Mouse (Mus musculus) layer of hippocampus, adult 11-12 months (tissue): ENCODE measurements around the gene Aco1.

Experiments
- DNase-seq: peaks from one replicate; pipeline ENCODE4 v3.0.0; 2022; ENCODE audit warnings: low spot score

Aco1 gene

DNA sequence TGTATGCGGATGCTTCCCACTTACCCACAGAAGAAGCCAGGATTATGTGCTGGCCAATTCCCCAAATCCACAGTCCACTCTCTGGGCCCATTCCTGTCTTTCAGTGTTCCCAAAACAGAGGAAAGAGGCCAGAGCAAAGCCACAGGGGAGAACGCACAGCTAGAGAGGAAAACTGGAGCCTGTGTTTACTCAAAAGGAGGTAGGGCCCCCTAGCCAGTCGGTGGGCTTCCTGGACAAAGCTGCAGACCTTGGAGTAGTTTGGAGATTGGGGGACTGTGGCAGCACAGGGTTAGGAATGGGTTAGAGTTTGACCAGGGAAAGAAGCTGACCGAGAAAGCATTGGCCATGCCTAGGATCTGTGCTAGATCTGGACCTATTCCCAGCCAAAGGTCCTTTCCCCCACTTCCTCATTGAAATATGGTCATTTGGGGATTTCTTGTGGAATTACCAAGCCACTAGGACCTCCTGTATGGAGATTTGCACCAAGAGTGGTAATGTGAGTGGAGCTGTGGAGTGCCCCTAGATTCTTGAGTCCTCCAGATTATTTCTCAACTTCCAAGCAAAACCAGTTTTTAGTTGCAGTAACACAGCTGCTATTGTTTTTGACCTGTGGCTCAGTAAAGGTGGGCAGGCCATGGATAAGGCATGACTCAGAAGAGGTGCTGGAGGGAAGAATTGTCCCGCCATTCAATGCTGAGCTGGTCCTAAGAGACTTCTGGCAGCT, 14.8 kb downstream of the Aco1 start:
- no peak for DNase-seq

DNA sequence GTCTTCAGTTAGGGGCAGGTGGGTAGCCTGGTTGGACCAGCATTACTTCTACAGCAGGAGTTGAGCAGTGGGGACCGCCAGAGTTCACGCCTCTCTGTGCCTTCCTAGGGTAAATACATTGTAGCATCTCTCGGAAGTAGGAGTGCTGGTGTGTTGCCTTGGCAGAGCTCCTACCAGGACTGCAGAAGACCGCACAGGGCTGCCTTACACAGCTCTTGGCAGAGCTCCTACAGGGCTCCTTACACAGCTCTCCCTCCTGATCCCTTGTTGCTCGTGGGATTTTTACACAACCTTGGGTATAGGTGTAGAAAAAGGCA, 15.3 kb downstream of the Aco1 start:
- no peak for DNase-seq

- no peak for DNase-seq
Observed at GRCm38 (mm10) chr4:40160591-40161434, 17.9 kb downstream of the Aco1 start.

DNA sequence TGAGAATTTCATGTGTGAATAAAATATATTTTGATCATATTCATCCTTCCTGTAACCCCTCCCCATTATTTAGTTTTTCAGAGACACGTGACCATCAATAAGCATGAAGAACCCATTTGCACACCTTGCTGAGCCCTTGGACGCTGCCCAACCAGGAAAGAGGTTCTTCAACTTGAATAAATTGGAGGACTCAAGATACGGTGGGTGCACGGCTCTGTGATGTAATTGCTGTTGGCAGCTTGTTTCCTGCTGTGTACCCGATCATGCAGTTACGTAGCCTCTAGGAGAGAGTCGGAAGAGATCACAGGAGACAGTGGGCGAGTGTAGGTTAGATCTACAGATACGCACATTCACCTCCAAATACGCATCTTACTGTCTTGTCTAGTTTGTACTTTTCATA, 20.8 kb downstream of the Aco1 start:
- DNase-seq: no peak

GRCm38 (mm10) chr4:40171477-40171876, 28.6 kb downstream of the Aco1 start:
- DNase-seq: no peak

- no peak for DNase-seq
Observed at GRCm38 (mm10) chr4:40172336-40172735, 29.5 kb downstream of the Aco1 start.

GRCm38 (mm10) chr4:40174321-40174720, 31.4 kb downstream of the Aco1 start:
- DNase-seq: no peak

DNA sequence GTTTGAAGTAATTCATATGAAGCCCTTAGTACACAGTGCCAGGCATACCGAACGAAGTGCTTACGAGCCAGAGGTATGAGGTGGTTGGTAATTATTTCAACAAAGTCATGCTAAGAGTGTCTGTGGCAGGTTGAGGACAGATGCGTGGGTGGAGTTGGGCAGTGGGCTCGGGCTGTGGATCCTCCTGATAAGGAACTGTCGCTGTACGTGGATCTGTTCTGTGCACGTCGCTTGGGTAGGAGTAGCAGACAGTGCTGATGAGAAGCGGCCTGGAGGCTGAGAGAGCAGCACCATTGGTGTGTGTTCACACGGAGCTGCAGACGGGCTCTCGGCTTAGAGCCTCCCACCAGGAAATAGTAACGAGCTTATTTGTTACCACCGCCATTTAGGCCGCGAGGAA, 35.7 kb downstream of the Aco1 start:
- DNase-seq: no peak

GRCm38 (mm10) chr4:40180046-40180445, 37.2 kb downstream of the Aco1 start:
- DNase-seq: no peak

DNA sequence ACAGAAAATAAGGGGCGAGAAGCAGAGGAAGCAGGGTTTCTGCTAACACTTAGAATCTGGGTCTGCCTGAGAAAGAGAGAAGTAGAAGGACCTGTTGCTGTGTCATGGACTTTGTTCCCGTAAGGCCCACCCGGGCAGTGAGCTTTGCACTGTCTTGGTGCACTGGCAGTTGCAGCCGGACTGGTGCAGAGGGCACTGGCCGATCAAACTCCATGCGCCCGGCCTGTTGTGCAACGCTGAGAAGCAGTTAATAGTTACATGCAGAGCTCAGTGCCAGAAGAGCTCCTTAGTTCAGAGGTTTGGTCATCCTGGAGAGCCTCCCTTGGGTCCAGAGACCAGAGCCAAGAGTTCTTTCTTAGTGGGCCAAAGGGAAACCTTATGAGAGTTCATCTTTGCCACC, 38.8 kb downstream of the Aco1 start:
- DNase-seq: no peak

- DNase-seq: peak; percentile 73
Observed at GRCm38 (mm10) chr4:40182651-40183320, 39.9 kb downstream of the Aco1 start.

- DNase-seq: no peak
Observed at GRCm38 (mm10) chr4:40183781-40184180, 40.9 kb downstream of the Aco1 start.

GRCm38 (mm10) chr4:40184470-40184869, 41.6 kb downstream of the Aco1 start:
- DNase-seq: no peak

DNA sequence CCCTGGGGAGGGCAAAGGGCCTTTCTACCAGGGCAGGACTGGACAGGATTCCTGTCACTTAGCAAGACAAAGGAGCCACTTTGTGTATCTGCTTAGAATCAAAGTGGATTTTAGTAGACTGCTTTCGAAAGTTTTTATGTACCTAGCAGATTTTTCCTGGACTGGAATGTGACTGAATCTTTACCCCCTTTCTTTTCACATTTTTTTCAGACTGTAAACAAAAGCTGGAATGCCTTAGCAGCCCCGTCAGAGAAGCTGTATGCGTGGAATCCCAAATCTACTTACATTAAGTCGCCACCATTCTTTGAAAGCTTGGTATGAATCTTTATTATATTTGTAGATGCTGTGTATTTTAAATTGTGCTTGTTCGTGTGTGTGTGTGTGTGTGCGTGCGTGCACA, 45.1 kb downstream of the Aco1 start:
- DNase-seq: no peak

DNA sequence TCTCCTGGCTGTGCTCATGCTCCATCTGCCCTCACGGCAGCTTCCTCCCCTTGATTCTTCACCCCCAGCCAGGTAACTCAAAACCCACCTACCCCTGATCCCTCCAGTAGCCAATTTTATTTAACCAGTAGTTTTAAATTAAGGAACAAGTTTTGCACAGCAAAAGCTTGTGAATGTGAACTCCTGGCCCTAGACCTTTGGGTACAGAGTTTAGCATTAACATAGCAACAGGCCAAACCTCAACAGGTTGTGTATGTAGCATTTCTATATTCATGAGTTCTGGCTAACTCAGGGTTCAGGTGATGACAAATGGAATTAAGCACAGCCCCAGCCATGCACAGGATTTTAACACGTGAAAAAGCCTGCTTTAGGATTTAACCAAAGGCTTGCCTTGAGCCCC, 49.4 kb downstream of the Aco1 start:
- DNase-seq: no peak

DNA sequence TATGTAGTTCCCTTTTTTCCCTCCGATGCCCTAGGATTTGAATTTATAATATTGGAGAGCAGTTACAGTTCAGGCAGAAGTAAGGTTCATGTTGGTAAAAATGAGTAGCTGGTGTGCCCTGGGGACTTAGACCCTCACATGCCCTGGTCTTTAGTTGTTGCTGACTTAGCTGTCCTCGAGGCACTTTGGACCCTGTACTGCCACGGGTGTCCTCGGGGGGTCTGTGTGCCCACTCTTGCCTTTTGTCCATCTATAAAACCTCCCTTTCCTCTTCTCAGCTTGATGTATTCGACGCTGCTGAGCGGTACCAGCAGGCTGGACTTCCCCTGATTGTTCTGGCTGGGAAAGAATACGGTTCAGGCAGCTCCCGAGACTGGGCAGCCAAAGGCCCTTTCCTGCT, 50.6 kb downstream of the Aco1 start:
- no peak for DNase-seq

- DNase-seq: no peak
Observed at GRCm38 (mm10) chr4:40195336-40195735, 52.5 kb downstream of the Aco1 start.

- DNase-seq: no peak
Observed at GRCm38 (mm10) chr4:40202205-40202604, 59.3 kb downstream of the Aco1 start.

DNA sequence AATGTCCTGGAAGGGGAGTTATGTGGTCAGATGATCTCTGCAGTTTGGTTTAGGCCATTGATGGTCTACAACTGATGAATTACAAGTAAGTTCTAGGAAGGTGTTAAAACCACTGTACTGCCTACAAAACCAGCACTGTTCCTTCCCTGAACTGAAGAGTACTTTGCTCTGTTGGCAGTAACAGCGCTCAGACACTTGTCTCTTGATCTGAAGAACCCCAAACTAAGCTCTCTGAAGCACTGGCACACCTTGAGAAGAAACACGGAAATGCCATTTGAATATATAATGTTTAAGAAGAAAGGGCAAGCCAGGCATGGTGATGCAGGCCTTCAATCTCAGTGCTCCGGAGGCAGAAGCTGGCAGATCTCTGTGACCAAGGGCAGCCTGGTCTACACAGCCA, 61.5 kb downstream of the Aco1 start:
- DNase-seq: no peak

DNA sequence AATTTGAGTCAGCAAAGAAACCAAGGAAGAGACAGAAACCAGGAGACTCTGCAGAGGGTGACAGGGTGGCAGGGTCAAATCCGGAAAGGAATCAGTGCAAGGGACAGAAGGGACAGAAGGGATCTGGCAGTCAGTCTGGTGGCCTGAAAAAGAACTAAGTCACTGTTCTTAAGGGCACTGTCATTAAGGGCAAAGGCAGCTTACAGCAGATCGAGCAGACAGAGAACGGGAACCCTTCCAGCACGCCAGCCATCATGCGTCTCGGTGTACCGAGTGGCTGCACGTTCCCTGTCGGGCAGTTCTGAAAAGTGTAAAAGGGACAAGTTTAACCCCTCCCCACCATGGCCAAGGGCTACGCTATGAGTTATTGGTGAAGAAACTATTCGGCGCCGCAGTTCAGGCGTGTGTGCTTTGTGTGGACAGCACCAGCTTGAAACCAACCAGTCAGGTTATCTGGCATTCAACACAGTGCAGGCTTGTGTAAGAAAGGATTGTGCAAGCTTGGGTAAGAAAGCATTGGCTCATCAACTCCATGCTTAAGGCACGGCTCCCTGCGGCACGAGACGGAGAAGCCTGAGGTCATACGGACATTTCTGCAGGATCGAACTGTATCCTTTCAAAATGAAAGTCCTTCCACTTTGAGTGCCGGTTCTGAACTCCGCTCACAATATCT, 62.5 kb downstream of the Aco1 start:
- no peak for DNase-seq

DNA sequence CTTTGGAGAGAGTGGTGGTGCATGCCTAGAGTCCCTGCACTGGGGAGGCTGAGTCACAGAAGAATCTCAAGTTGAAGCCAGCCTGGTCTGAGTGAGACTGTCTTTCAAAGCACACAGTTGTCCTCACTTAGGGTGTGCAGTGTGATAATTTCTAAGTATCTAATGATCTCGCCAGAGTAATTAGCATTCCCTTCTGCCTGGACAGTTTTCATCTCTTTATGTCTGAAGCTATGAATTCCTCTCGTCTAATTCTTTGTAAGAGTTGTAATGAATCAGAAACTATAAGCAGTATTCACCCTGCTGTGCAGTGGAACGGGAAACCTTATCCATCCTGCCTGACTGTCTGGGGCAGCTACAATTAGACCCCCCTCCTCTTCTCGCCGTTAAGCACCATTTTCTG, 64.8 kb downstream of the Aco1 start:
- DNase-seq: no peak

- no peak for DNase-seq
Observed at GRCm38 (mm10) chr4:40212177-40212576, 69.3 kb downstream of the Aco1 start.

GRCm38 (mm10) chr4:40217910-40218309, 75.0 kb downstream of the Aco1 start:
- no peak for DNase-seq
